Mouse (Mus musculus): ENCODE results near the gene Ubl5. TPM values are rescaled to one million over a fixed set of nuclear protein-coding genes. Genes with fewer than 3 reads are reported as not detected.
"Not testable (repeated sequence)": the region's sequence is repeated elsewhere in the genome, so short reads cannot be mapped to it uniquely, and the experiment has no call there.

Ubl5 gene
- 100 to 1,000 TPM; 287 to 295 TPM for total RNA-seq (2021)
- long read RNA-seq, transcript Ubl5-201 (5 exons, 2,114 nt), result major isoform, 88 of 98 reads
- long read RNA-seq, partial matches to known transcripts, result 2 of 98 reads
- long read RNA-seq, other reads (novel, unspliced or antisense), result 3 of 98 reads

GRCm38 (mm10) chr9:20642101-20642895, at the start of gene Ubl5:
Gene Ubl5 (plus strand): TSS chr9:20642878.
- no peak for DNase-seq (ENCODE audit: low spot score in 2 of 2)

GRCm38 (mm10) chr9:20601270-20601669, 41.4 kb upstream of the Ubl5 start:
- DNase-seq (ENCODE audit: low spot score in 2 of 2), result no peak

- DNase-seq (ENCODE audit: low spot score in 2 of 2), result no peak
Measured at GRCm38 (mm10) chr9:20606269-20606668, 36.4 kb upstream of the Ubl5 start.

- DNase-seq (ENCODE audit: low spot score in 2 of 2), result peak; percentile 85 to 91
Measured at GRCm38 (mm10) chr9:20607100-20607974, 35.3 kb upstream of the Ubl5 start.

- no peak for DNase-seq (ENCODE audit: low spot score in 2 of 2)
Measured at GRCm38 (mm10) chr9:20609831-20610464, 32.7 kb upstream of the Ubl5 start.

- no peak for DNase-seq (ENCODE audit: low spot score in 2 of 2)
Measured at GRCm38 (mm10) chr9:20611976-20612375, 30.7 kb upstream of the Ubl5 start.

DNA sequence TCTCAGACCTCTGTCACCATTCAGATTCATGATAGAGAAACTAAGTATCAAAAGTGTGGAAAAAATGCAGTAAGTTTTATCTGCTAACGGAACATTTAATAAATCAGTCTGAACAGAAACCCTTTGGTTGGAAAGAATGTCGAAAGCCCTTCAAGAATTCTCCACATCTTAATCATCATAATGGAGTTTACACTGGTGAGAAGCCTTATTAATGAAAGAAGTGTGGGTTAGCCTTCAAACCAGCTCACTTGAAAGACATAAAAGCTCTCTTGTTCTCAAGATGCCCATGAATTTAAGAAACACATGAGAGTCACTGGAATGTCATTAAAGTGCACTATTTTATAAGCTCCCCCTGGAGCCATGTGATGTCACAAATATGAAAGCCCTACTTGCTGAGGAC, 26.0 kb upstream of the Ubl5 start:
- no peak for DNase-seq (ENCODE audit: low spot score in 2 of 2)

DNA sequence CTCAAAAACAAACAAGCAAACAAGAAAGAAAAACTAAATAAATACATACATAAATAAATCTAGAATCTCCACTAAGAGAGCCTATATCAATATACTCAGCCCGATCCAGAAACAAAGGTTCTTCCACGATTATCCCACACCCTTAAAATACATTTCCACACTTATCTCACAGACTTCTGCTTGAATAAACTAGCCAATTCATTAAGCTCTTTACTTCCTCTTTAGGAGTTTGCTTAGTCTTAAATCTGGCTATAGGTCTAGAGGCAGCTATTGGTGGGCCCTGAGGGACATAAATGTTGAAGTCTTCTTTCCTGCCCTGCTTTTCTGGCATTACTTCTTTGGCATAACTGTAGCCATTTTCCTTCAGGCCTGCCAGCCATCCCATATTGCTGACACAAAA, 11.3 kb upstream of the Ubl5 start:
- no peak for DNase-seq (ENCODE audit: low spot score in 2 of 2)

GRCm38 (mm10) chr9:20635676-20636075, 7.0 kb upstream of the Ubl5 start:
- not testable (repeated sequence) for DNase-seq (ENCODE audit: low spot score in 2 of 2)

GRCm38 (mm10) chr9:20636256-20636655, 6.4 kb upstream of the Ubl5 start:
- DNase-seq (ENCODE audit: low spot score in 2 of 2), result no peak

DNA sequence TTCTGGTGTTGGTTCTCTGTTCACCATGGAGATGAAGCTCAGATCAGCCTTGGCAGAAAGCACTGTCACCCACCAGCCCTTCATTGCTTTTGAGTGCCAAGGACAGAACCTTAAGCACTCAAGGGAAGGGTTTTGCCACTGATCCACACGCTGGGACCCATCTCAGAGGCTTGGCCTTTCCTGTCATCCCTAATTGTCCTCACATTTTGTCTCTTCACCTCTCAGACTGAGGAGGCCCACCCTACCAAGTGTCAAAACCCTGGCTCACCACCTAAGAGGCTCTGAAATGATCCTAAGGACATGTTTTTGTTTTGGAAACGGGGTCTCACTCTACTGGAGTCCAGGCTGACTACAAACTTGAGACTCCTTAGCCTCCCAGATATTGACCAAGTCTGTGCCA, 5.9 kb upstream of the Ubl5 start:
- DNase-seq (ENCODE audit: low spot score in 2 of 2), result no peak

DNA sequence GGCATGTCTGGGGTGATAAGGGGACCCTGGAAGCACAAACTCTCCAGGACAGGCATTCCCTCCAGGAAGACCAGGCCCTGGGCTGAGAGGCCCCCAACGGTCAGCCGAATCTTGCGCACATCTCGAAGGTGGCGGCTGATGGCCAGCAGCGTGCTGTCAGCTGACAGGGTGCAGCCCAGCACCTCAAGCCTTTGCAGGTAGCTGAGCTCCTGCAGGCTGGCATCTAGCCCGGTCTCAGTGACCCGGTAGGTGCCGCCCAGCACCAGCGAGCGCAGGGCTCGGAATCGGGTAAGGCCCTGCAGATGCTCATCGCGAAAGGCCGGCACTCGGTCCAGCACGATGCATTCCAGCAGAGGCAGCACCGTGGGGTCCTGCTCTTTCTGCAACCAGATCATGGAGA, 4.1 kb upstream of the Ubl5 start:
- DNase-seq (ENCODE audit: low spot score in 2 of 2), result no peak

DNA sequence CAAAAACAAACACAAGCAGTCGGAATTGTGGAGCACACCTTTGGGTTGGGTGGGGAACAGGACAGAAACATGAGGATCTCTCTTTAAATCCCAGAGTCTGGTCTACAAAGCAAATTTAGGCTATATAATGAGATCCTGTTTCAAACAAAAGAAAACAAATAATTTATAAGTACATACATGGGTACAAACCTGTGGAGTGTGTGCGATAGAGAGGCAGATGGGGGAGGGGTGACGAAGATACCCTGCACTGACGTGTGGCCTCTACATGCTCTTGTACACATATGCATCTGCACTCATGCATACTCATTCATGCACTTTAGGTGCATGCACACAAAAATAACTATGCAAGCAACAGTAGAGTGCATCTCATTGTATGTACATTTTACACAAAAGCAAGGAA, 3.2 kb upstream of the Ubl5 start:
- no peak for DNase-seq (ENCODE audit: low spot score in 2 of 2)

DNA sequence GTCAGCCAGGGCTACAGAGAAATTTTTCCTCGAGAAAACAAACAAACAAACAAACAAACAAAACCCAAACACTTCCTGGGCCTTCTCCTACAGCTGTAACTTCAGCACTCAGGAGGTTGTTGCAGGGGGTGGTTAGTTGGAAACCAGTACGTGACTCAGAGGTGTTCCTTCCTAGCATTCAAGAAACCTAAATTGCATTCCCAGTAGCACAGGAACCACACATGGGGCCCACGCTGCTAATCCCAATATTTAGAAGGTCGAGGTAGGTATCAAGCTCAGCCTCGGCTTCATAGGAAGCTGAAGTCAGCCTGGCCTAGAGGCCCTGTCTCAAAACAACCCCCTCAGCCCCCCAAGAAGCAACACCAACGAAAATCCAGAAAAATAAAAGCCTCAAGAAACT, 1.2 kb upstream of the Ubl5 start:
- DNase-seq (ENCODE audit: low spot score in 2 of 2), result no peak

GRCm38 (mm10) chr9:20642896-20643466, 303 bp downstream of the Ubl5 start:
- peak in 1 of 2 experiments; percentile 82 for DNase-seq (ENCODE audit: low spot score in 2 of 2)

DNA sequence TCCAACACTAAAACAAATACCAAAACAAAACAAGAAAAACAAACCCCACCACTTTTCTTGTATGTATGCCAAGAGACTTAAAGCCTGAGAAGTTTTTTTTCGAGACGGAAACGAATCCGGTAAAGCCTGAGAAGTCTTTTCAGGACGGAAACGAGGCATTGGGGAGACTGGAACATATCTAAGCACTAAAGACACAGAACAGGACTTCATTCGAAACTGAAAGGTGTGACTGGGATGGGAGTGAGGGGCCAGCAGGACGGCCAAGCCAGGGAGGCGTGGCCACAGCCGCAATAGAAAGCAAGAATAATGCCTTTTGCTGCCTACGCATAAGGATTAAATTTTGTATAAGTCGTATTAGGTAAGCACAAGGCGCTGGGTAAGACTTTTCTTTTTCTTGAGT, 1.1 kb downstream of the Ubl5 start:
- DNase-seq (ENCODE audit: low spot score in 2 of 2), result no peak

GRCm38 (mm10) chr9:20644360-20645081, 1.8 kb downstream of the Ubl5 start, which contains the start of gene Fbxl12:
Gene Fbxl12 (minus strand): TSS chr9:20644767.
- peak; percentile 76 to 86 for DNase-seq (ENCODE audit: low spot score in 2 of 2)

DNA sequence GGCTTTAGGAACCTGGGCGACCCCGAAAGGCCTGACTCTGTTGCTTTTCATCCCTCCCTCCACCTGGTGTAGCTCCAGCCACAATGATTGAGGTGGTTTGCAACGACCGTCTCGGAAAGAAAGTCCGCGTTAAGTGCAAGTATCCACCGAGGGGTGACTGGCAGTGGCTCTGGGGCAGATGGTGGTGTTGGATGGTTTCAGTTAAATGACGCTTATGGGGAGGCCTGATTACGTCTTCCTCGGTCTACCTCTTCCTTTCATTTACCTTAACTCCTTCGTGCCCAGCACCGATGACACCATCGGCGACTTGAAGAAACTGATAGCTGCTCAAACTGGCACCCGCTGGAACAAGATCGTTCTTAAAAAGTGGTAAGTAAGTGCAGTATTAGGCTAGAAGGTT, 2.4 kb downstream of the Ubl5 start:
- DNase-seq (ENCODE audit: low spot score in 2 of 2), result peak in 1 of 2 experiments; percentile 35

- DNase-seq (ENCODE audit: low spot score in 2 of 2), result peak; percentile 100
Measured at GRCm38 (mm10) chr9:20651602-20652259, 9.1 kb downstream of the Ubl5 start, which contains the start of gene Pin1. Gene Pin1 (plus strand): TSS chr9:20652095.

DNA sequence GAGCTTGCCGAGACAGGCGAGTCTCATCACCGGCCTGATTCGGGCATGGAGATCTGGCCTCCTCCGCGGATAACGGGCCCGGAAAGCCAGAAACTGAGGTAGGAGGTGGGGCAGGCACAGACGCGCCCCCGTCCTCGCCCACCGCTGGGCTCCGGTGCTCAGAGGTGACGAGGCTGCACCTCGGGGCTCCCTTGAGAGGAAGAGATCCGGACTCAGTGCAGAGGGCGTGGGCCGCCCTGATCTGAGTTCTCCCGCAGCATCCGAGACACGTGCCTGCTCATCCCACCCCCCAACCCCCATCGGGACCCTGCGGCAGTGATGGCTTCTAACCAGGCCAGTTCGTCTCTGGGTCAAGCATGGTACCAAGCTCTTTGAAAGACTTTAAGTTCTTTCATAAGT, 9.6 kb downstream of the Ubl5 start:
- no peak for DNase-seq (ENCODE audit: low spot score in 2 of 2)

Measured in layer of hippocampus, adult 18-20 months (tissue).